Mouse (Mus musculus) kidney, embryonic 14.5 days (tissue): ENCODE measurements around the gene Gm11077. TPM values are rescaled to one million over a fixed set of nuclear protein-coding genes. Genes with fewer than 3 reads are reported as not detected.

Experiments
- polyA plus RNA-seq: library from polyadenylated mRNA; unstranded; fragments of >200 nt; fragmentation: Nextera tagmentation; extraction: Ambion mirVana; gene quantifications from 2 replicates; pipeline ENCODE4 v1.2.1, GENCODE M21; 2014

Gm11077 gene
- polyA plus RNA-seq, 1 experiment from 2014 or later = not detected

Other genes starting within 250 kb of the Gm11077 start
- gene Aebp2, start 106.6 kb upstream of the Gm11077 start, polyA plus RNA-seq = 18.0 and 22.4 TPM in 2 replicates